Mouse (Mus musculus) embryo, embryonic 11 days (tissue): ENCODE measurements around the gene Ntn1.

Experiments
- DNase-seq: peaks from one replicate; pipeline ENCODE4 v3.0.0-alpha.2; 2015

Ntn1 gene

DNA sequence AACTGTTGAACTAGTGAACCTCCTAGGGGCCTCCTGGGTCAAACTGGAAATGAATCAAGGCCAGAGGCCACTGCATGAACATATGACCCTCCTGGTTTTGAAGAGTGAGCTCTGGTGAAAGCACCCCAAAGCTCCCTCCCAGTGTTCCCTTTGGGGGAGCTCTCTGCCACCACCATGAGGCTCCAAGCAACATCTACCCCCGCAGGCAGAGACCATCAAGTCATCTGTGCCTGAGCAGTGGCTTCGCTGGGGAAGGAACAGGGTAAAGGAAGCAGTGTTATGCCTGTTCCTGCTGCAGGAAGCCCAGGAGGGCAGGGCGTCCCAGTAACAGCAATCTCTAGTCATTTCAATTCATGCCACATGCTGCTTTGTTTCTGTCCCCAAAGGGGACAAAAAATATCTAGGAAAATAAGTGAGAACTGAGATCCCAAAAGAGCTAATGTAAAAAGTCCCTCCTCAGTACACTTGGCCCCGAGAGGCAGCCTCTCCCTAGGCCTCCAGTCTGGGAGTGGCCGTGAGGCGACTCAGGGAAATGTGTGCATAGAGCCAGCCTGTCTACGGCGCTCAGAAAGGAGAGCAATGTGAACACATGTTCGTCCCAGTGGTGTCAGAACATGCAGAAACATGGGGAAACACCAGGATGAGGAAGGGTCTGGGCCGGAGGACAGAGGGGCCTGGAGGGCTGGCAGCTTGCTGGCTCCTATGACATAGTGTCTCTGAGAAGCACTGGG, 139.3 kb downstream of the Ntn1 start:
- DNase-seq = no peak

DNA sequence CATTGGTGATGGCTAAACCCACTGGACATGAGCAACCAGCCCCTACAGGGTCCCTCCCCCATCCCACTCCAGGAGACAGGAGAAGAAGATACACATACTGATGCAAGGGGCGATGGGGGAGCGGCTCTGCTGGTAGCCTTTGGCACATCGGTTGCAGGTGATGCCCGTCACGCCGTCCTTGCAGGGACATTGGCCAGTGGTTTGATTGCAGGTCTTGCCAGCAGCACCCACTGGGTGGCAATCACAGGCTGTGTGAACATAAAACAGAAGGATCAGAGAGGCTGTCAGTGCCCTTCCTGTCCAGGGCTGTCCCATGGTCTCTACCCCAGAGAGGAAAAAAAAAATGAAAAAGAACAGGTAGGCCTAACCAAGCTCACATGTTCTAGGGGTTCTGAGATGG, 140.2 kb downstream of the Ntn1 start:
- DNase-seq = no peak

DNA sequence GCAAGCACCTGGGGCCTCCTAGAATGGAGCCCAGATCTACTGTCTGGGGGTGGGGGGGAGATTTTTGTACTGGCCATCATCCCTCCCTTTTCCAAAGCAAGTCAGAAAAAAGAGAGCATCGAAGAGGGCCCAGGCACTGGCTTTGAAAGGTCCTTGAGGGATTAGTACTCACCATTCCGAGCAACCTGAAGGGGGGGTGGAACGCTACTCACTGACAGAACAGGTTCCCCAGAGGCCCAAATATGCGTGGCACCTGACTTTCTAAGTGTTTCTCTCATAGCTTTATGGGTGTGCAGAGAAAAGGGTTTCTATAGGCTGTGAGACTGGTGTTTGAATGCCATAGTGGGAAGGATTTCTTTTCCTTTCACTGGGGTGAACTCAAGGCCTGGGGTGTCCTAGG, 142.1 kb downstream of the Ntn1 start:
- DNase-seq = no peak

- no peak for DNase-seq
These were observed 147.1 kb downstream of the Ntn1 start for GRCm38 (mm10) chr11:68253531-68253930.

DNA sequence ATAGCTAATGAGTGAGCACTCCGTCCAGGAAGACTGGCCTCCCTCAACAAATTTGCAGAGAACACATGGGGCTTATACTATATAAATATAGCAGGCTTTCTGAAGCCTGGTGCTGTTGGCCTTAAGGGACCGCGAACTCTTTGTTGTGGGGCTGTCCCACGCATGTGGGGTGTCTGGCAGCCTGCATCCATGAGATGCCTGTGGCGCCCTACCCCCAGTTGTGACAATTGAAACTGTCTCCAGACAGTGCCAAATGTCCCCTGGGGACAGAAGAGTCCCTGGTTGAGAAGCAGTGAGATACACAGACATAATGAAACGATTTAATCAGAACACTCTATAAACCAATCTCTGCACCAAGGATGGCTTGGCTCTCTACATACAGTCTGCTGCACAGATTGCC, 150.5 kb downstream of the Ntn1 start:
- DNase-seq = no peak

DNA sequence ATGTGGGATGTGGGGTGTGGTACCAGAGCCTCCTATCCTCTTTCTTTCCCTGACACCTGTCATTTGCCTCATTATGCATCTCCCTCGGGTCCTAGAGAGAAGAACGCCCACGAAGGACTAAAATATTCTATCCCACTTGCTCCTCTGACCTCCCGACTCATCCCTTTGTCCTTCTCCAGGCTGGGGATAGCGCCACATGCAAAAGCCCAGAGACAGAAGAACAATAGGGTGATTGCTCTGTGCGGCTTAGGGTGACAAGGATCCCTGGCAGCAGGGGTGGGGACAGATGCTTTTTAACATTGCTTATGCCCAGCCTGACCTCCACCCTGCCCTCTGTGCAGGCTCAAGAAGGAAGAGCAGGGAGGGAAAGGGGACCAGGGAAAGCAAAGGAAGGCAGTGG, 152.7 kb downstream of the Ntn1 start:
- no peak for DNase-seq

DNA sequence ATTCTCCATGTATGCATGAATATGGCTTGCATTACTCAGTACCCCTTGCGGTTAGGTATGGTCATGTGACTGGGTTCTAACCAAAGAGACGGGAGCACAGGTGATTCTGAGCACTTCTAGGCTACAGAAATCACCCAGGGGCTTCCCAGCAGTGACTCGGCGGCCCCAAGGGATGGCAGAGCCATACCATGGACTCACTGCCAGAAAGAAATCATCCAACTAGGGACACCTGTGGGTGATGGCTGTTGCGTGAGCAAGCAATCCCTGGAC, 155.7 kb downstream of the Ntn1 start:
- no peak for DNase-seq

DNA sequence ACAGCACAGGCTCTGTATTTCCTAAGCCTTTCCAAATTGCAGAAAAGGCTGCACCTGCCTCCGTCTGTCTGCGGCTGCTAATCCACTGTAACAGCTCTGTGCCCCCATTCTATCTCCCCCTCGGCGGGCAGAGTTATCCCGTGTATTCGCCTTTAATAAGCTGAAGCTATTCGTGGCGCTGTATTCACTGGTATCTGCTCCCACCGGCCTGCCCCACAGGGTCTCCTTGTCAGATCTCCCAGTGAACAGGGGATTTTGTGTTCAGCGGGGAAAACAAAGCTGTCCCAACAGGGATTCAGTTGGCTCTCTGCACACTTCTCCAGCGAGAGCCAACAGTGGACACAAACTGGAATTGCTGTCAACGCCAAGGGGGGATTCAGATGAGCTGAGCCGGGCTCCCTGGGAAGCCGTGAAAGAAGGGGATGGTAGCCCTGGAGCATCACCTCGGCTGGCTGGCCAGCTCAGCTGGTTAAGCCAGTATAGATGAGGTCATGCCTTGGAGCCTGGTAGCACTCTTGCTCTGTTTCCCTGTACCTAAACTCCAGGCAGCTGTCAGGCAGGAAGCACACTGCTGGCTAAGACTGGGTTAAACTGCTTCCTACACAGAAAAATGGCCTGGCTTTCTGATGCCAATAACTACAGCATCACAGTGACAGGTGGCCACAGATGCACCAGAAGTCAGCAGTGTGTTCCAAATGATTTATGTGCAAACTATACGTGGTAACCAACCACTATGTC, 156.2 kb downstream of the Ntn1 start:
- DNase-seq = no peak

GRCm38 (mm10) chr11:68239756-68240155, 160.9 kb downstream of the Ntn1 start:
- peak; percentile 39 for DNase-seq

GRCm38 (mm10) chr11:68233469-68233965, 167.1 kb downstream of the Ntn1 start:
- DNase-seq = no peak

- no peak for DNase-seq
These were observed 169.1 kb downstream of the Ntn1 start for GRCm38 (mm10) chr11:68231558-68231957.

- peak; percentile 61 for DNase-seq
These were observed 171.5 kb downstream of the Ntn1 start for GRCm38 (mm10) chr11:68228941-68229665.

DNA sequence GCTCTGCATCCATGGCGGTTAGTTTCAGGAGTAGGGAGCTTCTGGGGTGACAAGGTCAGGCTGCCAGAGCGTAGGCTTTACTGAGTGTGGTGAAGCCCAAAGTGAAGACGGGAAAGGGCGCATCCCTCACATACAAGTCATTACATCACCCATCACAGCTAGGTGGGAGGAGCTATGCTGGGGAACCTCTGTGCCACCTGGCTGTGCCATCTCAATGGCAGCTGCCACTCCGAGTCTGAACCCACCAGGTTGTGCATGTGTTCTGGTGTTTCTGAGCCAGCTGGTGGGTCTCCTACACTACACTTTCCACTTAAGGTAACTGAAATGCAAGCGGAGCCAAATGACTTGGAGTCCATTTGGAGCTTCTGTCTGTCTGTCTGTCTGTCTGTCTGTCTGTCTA, 172.8 kb downstream of the Ntn1 start:
- DNase-seq = no peak

DNA sequence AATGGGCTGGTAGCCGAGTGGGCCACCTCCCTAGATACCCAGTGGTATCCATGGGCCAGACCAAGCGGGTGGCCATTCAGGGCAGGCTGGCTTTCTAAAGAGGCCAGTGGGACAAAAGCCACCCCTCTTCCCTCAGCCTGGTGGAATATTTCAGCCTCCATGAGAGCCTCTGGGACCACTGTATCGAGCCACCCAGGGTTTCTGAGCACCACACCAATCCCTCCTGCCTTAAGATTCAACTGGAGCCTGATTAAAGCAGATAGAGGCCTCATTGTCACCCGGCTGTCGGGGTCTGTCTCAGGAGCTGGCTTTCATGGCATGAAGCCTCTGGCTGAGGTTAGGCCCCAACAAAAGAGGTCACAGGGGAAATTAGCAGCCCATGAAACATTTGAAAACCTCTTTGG, 174.0 kb downstream of the Ntn1 start:
- peak; percentile 44 for DNase-seq

- DNase-seq = no peak
These were observed 177.5 kb downstream of the Ntn1 start for GRCm38 (mm10) chr11:68223143-68223542.

DNA sequence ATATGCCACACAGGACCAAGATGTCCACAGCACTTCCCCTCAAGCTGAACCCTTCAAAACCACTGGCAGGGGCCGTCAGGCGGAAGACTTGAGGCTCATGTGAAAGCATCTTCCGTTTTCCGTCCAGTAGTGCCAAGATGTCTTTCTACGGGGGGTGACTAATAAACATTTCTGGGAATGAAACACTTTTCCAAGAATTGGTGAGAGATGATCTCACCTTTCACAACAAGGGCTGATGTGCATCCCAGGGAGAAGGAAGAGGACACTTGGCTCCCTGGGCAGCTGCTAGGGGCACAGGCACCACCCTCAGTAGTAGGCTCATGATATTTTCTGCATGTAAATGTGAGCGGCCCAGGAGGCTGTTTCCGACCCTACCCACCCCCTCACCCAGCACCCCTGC, 178.4 kb downstream of the Ntn1 start:
- DNase-seq = no peak

GRCm38 (mm10) chr11:68220733-68221132, 179.9 kb downstream of the Ntn1 start:
- DNase-seq = peak; percentile 78

DNA sequence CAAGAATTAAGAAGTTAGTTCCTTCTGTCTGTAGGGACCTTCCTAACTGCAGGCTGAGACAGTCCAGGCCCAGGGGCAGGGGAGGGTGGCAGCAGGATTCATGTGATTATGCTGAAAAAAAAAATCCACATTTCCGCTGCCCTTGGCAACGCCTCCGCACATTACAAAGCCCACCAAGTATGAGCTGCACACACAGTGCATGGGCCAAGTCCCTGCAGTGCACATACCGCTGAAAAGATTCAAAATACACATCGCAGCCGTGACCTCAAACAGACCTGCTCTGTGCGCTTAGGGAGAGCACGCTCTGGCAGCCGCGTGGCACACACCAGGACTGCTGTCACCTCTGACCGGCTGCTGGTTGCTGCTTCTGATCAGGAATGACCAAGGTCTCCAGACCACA, 184.6 kb downstream of the Ntn1 start:
- DNase-seq = no peak

- DNase-seq = peak; percentile 89
These were observed 185.3 kb downstream of the Ntn1 start for GRCm38 (mm10) chr11:68215206-68215912.

- DNase-seq = no peak
These were observed 186.0 kb downstream of the Ntn1 start for GRCm38 (mm10) chr11:68214496-68215205.

DNA sequence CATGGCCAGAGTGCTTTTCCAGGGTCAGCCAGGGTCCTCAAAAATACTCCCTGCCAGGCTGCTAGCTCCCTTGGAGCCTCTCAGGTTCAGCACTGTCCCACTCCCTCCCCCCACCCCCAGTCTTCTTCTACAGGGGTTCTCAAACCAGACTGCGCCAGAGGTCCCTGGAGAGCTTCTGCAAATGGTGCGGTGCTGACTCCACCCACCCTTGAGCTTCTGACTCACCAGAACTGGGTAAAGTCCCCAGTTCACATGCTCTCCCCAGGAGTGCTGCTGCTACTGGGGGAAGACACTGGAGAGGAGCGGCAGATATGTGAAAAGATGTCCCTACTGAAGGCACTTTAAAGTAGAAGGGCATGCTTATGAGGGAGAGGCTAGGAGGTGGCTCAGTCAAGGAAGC, 186.7 kb downstream of the Ntn1 start:
- DNase-seq = no peak

GRCm38 (mm10) chr11:68211924-68212578, 188.6 kb downstream of the Ntn1 start:
- peak; percentile 67 for DNase-seq
